8 mouse cellular contexts compared by ENCODE assay signal in genomic region chr2:68221226-68221625, GRCm38 (mm10).
DNase-seq lines count a peak whose midpoint lies in the region.

No protein-coding gene starts in this region.

- DNase-seq in kidney, adult 9 months = peak; percentile 16
- DNase-seq in kidney, postnatal 36 days = no peak
- DNase-seq in ES-CJ7 (ENCODE audit: low read depth, low spot score) = peak; percentile 17
- peak; percentile 70 for DNase-seq in embryo, embryonic 10.5 days (ENCODE audit: low spot score)
- DNase-seq in lung, postnatal 36 days = peak; percentile 21
- DNase-seq in kidney, postnatal 14 days = no peak
- DNase-seq in right cerebral cortex, postnatal 14 days = no peak
- no peak for DNase-seq in urinary bladder, adult 2 months (ENCODE audit: low spot score)

Comparison
In these comparisons a context has a peak if more than half of its experiments do, and no peak if none do; other contexts are left out.
1. DNase-seq: peak in kidney, adult 9 months (single experiment), ES-CJ7 (single experiment), embryo, embryonic 10.5 days (single experiment) and lung, postnatal 36 days (single experiment); none in kidney, postnatal 36 days (0 of 2), kidney, postnatal 14 days (single experiment), right cerebral cortex, postnatal 14 days (single experiment) and urinary bladder, adult 2 months (single experiment).